Mouse (Mus musculus) stomach, embryonic 15.5 days (tissue): ENCODE measurements around the gene Spr. TPM values are rescaled to one million over a fixed set of nuclear protein-coding genes. Genes with fewer than 3 reads are reported as not detected.

Experiments
- ATAC-seq: fragments of 200-750 bp; cut with Nextera tagmentation; 2 replicates; pipeline ENCODE4 v1.8.0; 2017; ENCODE audit warnings: low read depth, moderate number of reproducible peaks, moderate TSS enrichment; ENCODE audit not compliant: insufficient read depth, low FRiP score
- H3K27ac ChIP-seq: fragments of 300-500 bp; sonication (generic); 2 replicates; pipeline ENCODE4 v1.5.1; 2015; ENCODE audit warnings: mild to moderate bottlenecking, inconsistent platforms
- H3K27me3 ChIP-seq: fragments of 300-500 bp; sonication (generic); replicated peaks from 2 replicates; pipeline ENCODE4 v1.6.1; 2015; ENCODE audit warnings: inconsistent platforms
- H3K36me3 ChIP-seq: fragments of 300-500 bp; sonication (generic); 2 replicates; pipeline ENCODE4 v1.6.1; 2015; ENCODE audit warnings: inconsistent platforms
- H3K4me1 ChIP-seq: fragments of 300-500 bp; sonication (generic); 2 replicates; pipeline ENCODE4 v1.6.1; 2015; ENCODE audit warnings: inconsistent platforms
- H3K4me2 ChIP-seq: fragments of 300-500 bp; sonication (generic); 2 replicates; pipeline ENCODE4 v1.6.1; 2015; ENCODE audit warnings: mild to moderate bottlenecking, inconsistent platforms
- H3K4me3 ChIP-seq: fragments of 300-500 bp; sonication (generic); replicated peaks from 2 replicates; pipeline ENCODE4 v1.5.1; 2015; ENCODE audit warnings: inconsistent platforms
- H3K9ac ChIP-seq: fragments of 300-500 bp; sonication (generic); 2 replicates; pipeline ENCODE4 v1.6.1; 2015; ENCODE audit warnings: inconsistent platforms
- H3K9me3 ChIP-seq: fragments of 300-500 bp; sonication (generic); 2 replicates; pipeline ENCODE4 v1.6.1; 2016; ENCODE audit warnings: inconsistent platforms
- WGBS: fragments of 180-500 bp; shearing (Covaris S2); methylation state at CpG from one replicate; pipeline ENCODE4 v1.1.7; 2015; 5-methylcytosine and 5-hydroxymethylcytosine counted together
- polyA plus RNA-seq: library from polyadenylated mRNA; unstranded; fragments of >200 nt; fragmentation: Nextera tagmentation; extraction: Ambion mirVana; gene quantifications from 2 replicates; pipeline ENCODE4 v1.2.1, GENCODE M21; 2015

The Spr gene
- polyA plus RNA-seq, 1 experiment from 2014 or later: 60.8 TPM

- Histone ChIP-seq H3K9ac (no peak overlapping the region), H3K27me3 (no peaks in the 10 kb centered on the region), H3K27ac (no peak overlapping the region), H3K4me1 (no peaks in the 10 kb centered on the region), H3K36me3 (no peaks in the 10 kb centered on the region), H3K9me3 (no peaks in the 10 kb centered on the region), H3K4me2 (no peak overlapping the region), H3K4me3 (no peak overlapping the region)
- WGBS: 86% methylated on average over 10 of the region's 10 CpGs
- no peak for ATAC-seq
Measured at GRCm38 (mm10) chr6:85105033-85105615, 32.4 kb downstream of the Spr start.

GRCm38 (mm10) chr6:85103321-85103720, 34.2 kb downstream of the Spr start:
- H3K9me3 ChIP-seq: no peaks in the 10 kb centered on the region
- no peaks in the 10 kb centered on the region for H3K4me1 ChIP-seq
- no peaks in the 10 kb centered on the region for H3K36me3 ChIP-seq
- 88% methylated on average over 3 of the region's 3 CpGs for WGBS
- H3K4me2 ChIP-seq: no peak overlapping the region
- ATAC-seq: no peak
- H3K27ac ChIP-seq: no peak overlapping the region
- H3K27me3 ChIP-seq: no peaks in the 10 kb centered on the region
- no peak overlapping the region for H3K9ac ChIP-seq
- no peak overlapping the region for H3K4me3 ChIP-seq

GRCm38 (mm10) chr6:85096441-85096840, 41.1 kb downstream of the Spr start:
- H3K9me3 ChIP-seq: no peaks in the 10 kb centered on the region
- ATAC-seq: no peak
- H3K9ac ChIP-seq: no peak overlapping the region
- WGBS: 54% methylated on average over 2 of the region's 2 CpGs
- H3K4me1 ChIP-seq: no peaks in the 10 kb centered on the region
- no peak overlapping the region for H3K4me3 ChIP-seq
- no peak overlapping the region for H3K4me2 ChIP-seq
- H3K27me3 ChIP-seq: no peaks in the 10 kb centered on the region
- H3K36me3 ChIP-seq: no peaks in the 10 kb centered on the region
- no peak overlapping the region for H3K27ac ChIP-seq

- Histone ChIP-seq H3K4me1 (no peaks in the 10 kb centered on the region), H3K36me3 (no peaks in the 10 kb centered on the region), H3K4me2 (no peak overlapping the region), H3K9ac (no peak overlapping the region), H3K9me3 (no peaks in the 10 kb centered on the region), H3K27me3 (no peaks in the 10 kb centered on the region), H3K27ac (no peak overlapping the region), H3K4me3 (no peak overlapping the region)
- no peak for ATAC-seq
- whole genome bisulfite sequencing: 71% methylated on average over 4 of the region's 4 CpGs
Measured at GRCm38 (mm10) chr6:85087425-85087824, 50.1 kb downstream of the Spr start.

GRCm38 (mm10) chr6:85086645-85087044, 50.9 kb downstream of the Spr start:
- Histone ChIP-seq H3K4me1 (no peaks in the 10 kb centered on the region), H3K36me3 (no peaks in the 10 kb centered on the region), H3K9me3 (no peaks in the 10 kb centered on the region), H3K4me2 (no peak overlapping the region), H3K27ac (no peak overlapping the region), H3K4me3 (no peak overlapping the region), H3K9ac (no peak overlapping the region), H3K27me3 (no peaks in the 10 kb centered on the region)
- WGBS: 73% methylated on average over 3 of the region's 3 CpGs
- no peak for ATAC-seq

Other genes starting within 250 kb of the Spr start
- 27.5 and 27.8 TPM in 2 replicates for gene Exoc6b, start 68.3 kb downstream of the Spr start, polyA plus RNA-seq
- not detected in 2 replicates for gene Emx1, start 49.7 kb upstream of the Spr start, polyA plus RNA-seq
- gene Sfxn5, start 195.7 kb upstream of the Spr start, polyA plus RNA-seq: 11.0 and 11.5 TPM in 2 replicates
- gene Rab11fip5, start 236.9 kb upstream of the Spr start, polyA plus RNA-seq: 11.1 and 12.2 TPM in 2 replicates